Mouse (Mus musculus): ENCODE results near the gene Lhfp. TPM values are rescaled to one million over a fixed set of nuclear protein-coding genes. Genes with fewer than 3 reads are reported as not detected.

Lhfp gene
- polyA plus RNA-seq, 1 experiment from 2014 or later, result 49.8 TPM

DNA sequence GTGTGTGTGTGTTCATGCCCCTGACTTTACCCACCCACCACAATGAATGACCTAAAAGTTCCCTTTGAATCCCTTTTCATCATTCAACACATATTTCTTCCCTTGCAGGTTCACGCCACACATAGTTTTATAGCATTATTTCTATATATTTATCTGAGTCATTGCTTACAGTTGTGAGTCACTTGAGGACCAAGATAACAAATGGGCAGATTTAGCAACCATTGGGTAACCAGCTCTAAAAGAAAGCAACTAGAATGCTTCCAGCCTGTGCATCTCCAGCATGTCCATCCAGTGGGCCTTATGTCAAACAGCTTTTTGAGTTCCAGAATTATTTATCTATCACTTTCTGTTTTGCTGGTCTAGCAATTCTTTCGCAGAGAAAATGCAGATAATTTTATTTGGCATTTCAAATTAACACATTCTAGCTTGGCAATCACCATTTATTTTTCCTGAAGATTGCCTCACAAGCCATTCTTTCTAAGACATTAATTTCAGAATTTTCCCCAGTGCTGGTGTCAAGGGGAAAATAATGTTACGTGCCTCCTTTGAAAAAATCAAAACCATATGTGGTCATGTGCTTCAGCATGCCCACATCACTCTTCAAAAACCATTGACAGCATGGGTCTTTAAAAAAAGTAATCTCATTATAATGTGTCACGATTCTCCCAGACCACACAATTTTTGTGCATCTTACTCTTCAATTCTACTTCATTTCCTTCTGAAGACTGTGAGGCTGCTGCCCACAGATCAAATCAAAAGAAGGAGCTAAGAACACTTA is 263.0 kb downstream of the Lhfp start:
- WGBS, result 79% methylated on average over 4 of the region's 4 CpGs
- no peaks in the 10 kb centered on the region; the same call in 1 of the 2 replicates for H3K9me3 ChIP-seq (ENCODE audit: control insufficient read depth, low read length)
- no peak for DNase-seq (ENCODE audit: low spot score, missing footprints)

DNA sequence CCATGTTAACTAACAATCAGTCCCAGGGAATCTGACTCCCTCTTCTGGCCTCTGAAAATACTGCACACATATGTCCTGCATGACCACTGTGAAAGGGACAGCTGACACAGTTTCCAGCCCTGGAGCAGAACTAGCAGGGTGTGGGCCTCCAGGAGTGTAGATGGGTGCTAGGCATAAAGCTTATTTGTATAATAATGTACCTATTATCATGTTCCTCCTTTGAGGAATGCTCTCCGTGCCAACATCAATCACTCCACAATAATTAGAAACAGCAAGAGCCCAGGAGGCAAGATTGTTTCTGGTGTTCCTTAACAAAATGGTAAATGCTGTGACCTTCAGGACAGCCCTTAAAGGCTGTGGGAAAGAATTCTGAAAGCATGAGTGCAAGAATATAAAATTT is 264.5 kb downstream of the Lhfp start:
- ATAC-seq (ENCODE audit: low FRiP score) (no peak), DNase-seq (ENCODE audit: low spot score, missing footprints) (no peak)
- Histone ChIP-seq H3K4me3 (ENCODE audit: low read depth, low read length) (no peak overlapping the region), H3K4me1 (ENCODE audit: control insufficient read depth, insufficient read depth, low read length) (no peaks in the 10 kb centered on the region), H3K9ac (ENCODE audit: low read length) (no peak overlapping the region), H3K27ac (ENCODE audit: low read depth, low read length) (no peak overlapping the region), H3K36me3 (ENCODE audit: control insufficient read depth, insufficient read depth, low read length) (no peaks in the 10 kb centered on the region), H3K9me3 (ENCODE audit: control insufficient read depth, low read length) (no peaks in the 10 kb centered on the region; the same call in 1 of the 2 replicates), H3K4me2 (no peak overlapping the region), H3K27me3 (ENCODE audit: control insufficient read depth, insufficient read depth, low read length) (no peaks in the 10 kb centered on the region)
- 87% methylated on average over 1 of the region's 1 CpGs for WGBS

More for the DNA sequence above, 263.0 kb downstream of the Lhfp start:
- no peak overlapping the region for H3K27ac ChIP-seq (ENCODE audit: low read depth, low read length)
- no peak for ATAC-seq (ENCODE audit: low FRiP score)
- no peaks in the 10 kb centered on the region for H3K4me1 ChIP-seq (ENCODE audit: control insufficient read depth, insufficient read depth, low read length)
- no peaks in the 10 kb centered on the region for H3K27me3 ChIP-seq (ENCODE audit: control insufficient read depth, insufficient read depth, low read length)
- no peak overlapping the region for H3K4me3 ChIP-seq (ENCODE audit: low read depth, low read length)
- H3K4me2 ChIP-seq, result no peak overlapping the region
- no peaks in the 10 kb centered on the region for H3K36me3 ChIP-seq (ENCODE audit: control insufficient read depth, insufficient read depth, low read length)
- no peak overlapping the region for H3K9ac ChIP-seq (ENCODE audit: low read length)

DNA sequence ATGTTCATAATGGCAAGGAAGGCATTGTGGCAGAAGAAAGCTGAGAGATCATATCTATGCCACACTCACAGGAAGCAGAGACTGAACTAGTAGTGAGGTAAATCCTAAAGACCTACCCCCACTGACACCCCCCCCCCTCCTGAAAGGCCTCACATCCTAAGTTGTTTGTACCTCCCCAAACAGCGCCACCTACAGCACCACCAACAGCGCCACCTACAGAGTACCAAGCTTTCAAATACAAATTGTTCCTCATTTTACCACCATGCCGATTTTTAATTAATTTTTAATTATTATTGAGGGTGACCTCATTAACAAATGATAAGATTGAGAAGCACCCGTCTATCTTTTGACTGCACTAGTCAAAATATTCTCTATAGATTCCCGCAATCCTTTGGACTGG is 267.3 kb downstream of the Lhfp start:
- Histone ChIP-seq H3K9ac (ENCODE audit: low read length) (no peak overlapping the region), H3K27ac (ENCODE audit: low read depth, low read length) (no peak overlapping the region), H3K36me3 (ENCODE audit: control insufficient read depth, insufficient read depth, low read length) (no peaks in the 10 kb centered on the region), H3K4me2 (no peak overlapping the region), H3K27me3 (ENCODE audit: control insufficient read depth, insufficient read depth, low read length) (no peaks in the 10 kb centered on the region), H3K4me1 (ENCODE audit: control insufficient read depth, insufficient read depth, low read length) (no peaks in the 10 kb centered on the region), H3K9me3 (ENCODE audit: control insufficient read depth, low read length) (no peaks in the 10 kb centered on the region; the same call in 1 of the 2 replicates), H3K4me3 (ENCODE audit: low read depth, low read length) (no peak overlapping the region)
- DNase-seq (ENCODE audit: low spot score, missing footprints), result no peak
- ATAC-seq (ENCODE audit: low FRiP score), result no peak
- whole genome bisulfite sequencing, result 58% methylated on average over 5 of the region's 5 CpGs

DNA sequence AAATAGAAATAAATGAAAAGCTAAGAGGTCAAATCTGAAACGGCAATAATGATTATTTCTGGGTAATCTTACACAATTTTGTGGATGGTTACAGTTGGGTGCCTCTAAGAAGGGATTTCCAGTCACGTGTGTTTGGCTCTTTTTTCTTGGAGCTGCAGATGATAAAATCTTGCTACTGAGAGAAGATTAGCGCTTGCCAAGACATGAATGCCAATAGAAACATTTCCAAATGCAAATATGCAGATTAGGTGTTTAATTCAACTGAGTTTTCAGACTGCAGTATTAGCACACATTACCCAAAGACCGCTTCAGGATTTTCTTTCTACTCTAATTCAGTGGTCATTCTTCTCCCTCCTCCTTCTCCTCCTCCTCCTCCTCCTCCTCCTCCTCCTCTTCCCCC is 268.8 kb downstream of the Lhfp start:
- Histone ChIP-seq H3K4me3 (ENCODE audit: low read depth, low read length) (no peak overlapping the region), H3K36me3 (ENCODE audit: control insufficient read depth, insufficient read depth, low read length) (no peaks in the 10 kb centered on the region), H3K4me2 (no peak overlapping the region), H3K9ac (ENCODE audit: low read length) (no peak overlapping the region), H3K27ac (ENCODE audit: low read depth, low read length) (no peak overlapping the region), H3K4me1 (ENCODE audit: control insufficient read depth, insufficient read depth, low read length) (no peaks in the 10 kb centered on the region), H3K9me3 (ENCODE audit: control insufficient read depth, low read length) (no peaks in the 10 kb centered on the region; the same call in 1 of the 2 replicates), H3K27me3 (ENCODE audit: control insufficient read depth, insufficient read depth, low read length) (no peaks in the 10 kb centered on the region)
- ATAC-seq (ENCODE audit: low FRiP score), result no peak
- WGBS, result 64% methylated on average over 4 of the region's 4 CpGs
- DNase-seq (ENCODE audit: low spot score, missing footprints), result no peak

DNA sequence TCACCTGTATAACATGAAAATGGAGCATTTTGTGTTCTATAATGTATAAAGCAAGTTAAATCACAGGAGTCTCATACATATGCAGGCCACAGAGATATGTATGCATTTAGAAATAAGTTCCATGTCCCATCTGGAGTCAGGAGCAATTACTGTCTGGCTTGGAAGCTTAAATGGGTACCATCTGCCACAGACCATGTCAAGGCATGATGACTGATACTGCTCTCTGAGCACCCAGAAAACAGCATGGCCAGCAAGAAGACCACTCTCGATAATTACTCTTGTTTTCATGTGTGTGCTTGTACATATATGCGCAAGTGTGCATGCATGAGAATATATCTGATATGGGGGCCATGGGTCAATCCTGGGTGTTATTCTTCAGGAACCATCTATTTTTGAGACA is 269.3 kb downstream of the Lhfp start:
- Histone ChIP-seq H3K27me3 (ENCODE audit: control insufficient read depth, insufficient read depth, low read length) (no peaks in the 10 kb centered on the region), H3K4me3 (ENCODE audit: low read depth, low read length) (no peak overlapping the region), H3K9me3 (ENCODE audit: control insufficient read depth, low read length) (no peaks in the 10 kb centered on the region; the same call in 1 of the 2 replicates), H3K27ac (ENCODE audit: low read depth, low read length) (no peak overlapping the region), H3K36me3 (ENCODE audit: control insufficient read depth, insufficient read depth, low read length) (no peaks in the 10 kb centered on the region), H3K9ac (ENCODE audit: low read length) (no peak overlapping the region), H3K4me2 (no peak overlapping the region), H3K4me1 (ENCODE audit: control insufficient read depth, insufficient read depth, low read length) (no peaks in the 10 kb centered on the region)
- DNase-seq (ENCODE audit: low spot score, missing footprints), result no peak
- WGBS, result 92% methylated on average over 2 of the region's 2 CpGs
- ATAC-seq (ENCODE audit: low FRiP score), result no peak

Other genes with a start within 250 kb of the Lhfp start
- 50.7 and 58.1 TPM in 2 replicates for gene Cog6, start 24.3 kb upstream of the Lhfp start, polyA plus RNA-seq (2014; fragmentation: Nextera tagmentation; extraction: Ambion mirVana)

Measured in midbrain, embryonic 11.5 days (tissue).